In genomic region chr1:85900521-85901333, GRCm38 (mm10) we compare ENCODE assay signal across 9 mouse cellular contexts. TPM values are rescaled to one million over a fixed set of nuclear protein-coding genes. Genes with fewer than 3 reads are reported as not detected.
DNase-seq lines count a peak whose midpoint lies in the region; ATAC-seq and TF ChIP-seq lines count a peak whose summit lies in the region.
"Had no signal": no experiment of that assay in that cellular context is flagged by ENCODE, and none has a peak within 500 bp of the region (broad histone marks: within the 10 kb centered on the region; RNA-seq: fewer than 3 reads in every experiment).

No protein-coding gene starts in this region.

- peaks cover 30% of the 10 kb centered on the region for H3K36me3 ChIP-seq in kidney, embryonic 15.5 days
- no peaks in the 10 kb centered on the region for H3K36me3 ChIP-seq in kidney, adult 2 months (ENCODE audit: control insufficient read depth, insufficient read depth, low read length)
- H3K36me3 ChIP-seq in embryonic facial prominence, embryonic 12.5 days: peaks cover 28% of the 10 kb centered on the region
- H3K36me3 ChIP-seq in heart, embryonic 11.5 days (ENCODE audit: control insufficient read depth, insufficient read depth, low read length): peaks cover 21% of the 10 kb centered on the region
- peaks cover 24% of the 10 kb centered on the region for H3K36me3 ChIP-seq in midbrain, embryonic 16.5 days (ENCODE audit: control insufficient read depth, insufficient read depth, low read length)

- H3K4me1 ChIP-seq in kidney, embryonic 15.5 days: peaks cover 73% of the 10 kb centered on the region
- peaks cover 6% of the 10 kb centered on the region for H3K4me1 ChIP-seq in kidney, adult 2 months (ENCODE audit: control insufficient read depth, insufficient read depth, low read length)
- peaks cover 62% of the 10 kb centered on the region for H3K4me1 ChIP-seq in embryonic facial prominence, embryonic 12.5 days
- H3K4me1 ChIP-seq in heart, embryonic 11.5 days (ENCODE audit: control insufficient read depth, insufficient read depth, low read length): peaks cover 76% of the 10 kb centered on the region
- peaks cover 67% of the 10 kb centered on the region for H3K4me1 ChIP-seq in midbrain, embryonic 16.5 days (ENCODE audit: control insufficient read depth, insufficient read depth, low read length)

- no peak overlapping the region for H3K4me3 ChIP-seq in kidney, embryonic 15.5 days (replicated peaks)
- H3K4me3 ChIP-seq in kidney, adult 2 months (ENCODE audit: insufficient read depth, low read depth, low read length): no peak overlapping the region
- H3K4me3 ChIP-seq in embryonic facial prominence, embryonic 12.5 days: no peak overlapping the region
- H3K4me3 ChIP-seq in heart, embryonic 11.5 days (ENCODE audit: low read depth, low read length): no peak overlapping the region
- no peak overlapping the region for H3K4me3 ChIP-seq in midbrain, embryonic 16.5 days (ENCODE audit: low read depth, low read length)
- H3K4me3 ChIP-seq: liver, embryonic 13.5 days had no signal

- no peaks in the 10 kb centered on the region for H3K27me3 ChIP-seq in kidney, embryonic 15.5 days
- no peaks in the 10 kb centered on the region for H3K27me3 ChIP-seq in kidney, adult 2 months (replicated peaks; ENCODE audit: control insufficient read depth, insufficient read depth, low read length)
- H3K27me3 ChIP-seq in embryonic facial prominence, embryonic 12.5 days: no peaks in the 10 kb centered on the region
- no peaks in the 10 kb centered on the region for H3K27me3 ChIP-seq in heart, embryonic 11.5 days (ENCODE audit: control insufficient read depth, insufficient read depth, low read length)
- H3K27me3 ChIP-seq in midbrain, embryonic 16.5 days (ENCODE audit: control insufficient read depth, insufficient read depth, low read depth, low read length): no peaks in the 10 kb centered on the region
- H3K27me3 ChIP-seq: liver, embryonic 13.5 days had no signal

- H3K9ac ChIP-seq in kidney, embryonic 15.5 days: peak overlapping the region; percentile 30; the same call in 1 of the 2 replicates
- H3K9ac ChIP-seq in embryonic facial prominence, embryonic 12.5 days: no peak overlapping the region
- H3K9ac ChIP-seq in heart, embryonic 11.5 days (ENCODE audit: low read depth, low read length): no peak overlapping the region
- H3K9ac ChIP-seq in midbrain, embryonic 16.5 days (ENCODE audit: low read depth, low read length): peak overlapping the region; percentile 36; the same call in 1 of the 2 replicates
- H3K9ac ChIP-seq: liver, embryonic 13.5 days had no signal

- peak overlapping the region; percentile 34 for H3K27ac ChIP-seq in kidney, embryonic 15.5 days
- H3K27ac ChIP-seq in kidney, adult 2 months (ENCODE audit: insufficient read depth, low read depth, low read length): no peak overlapping the region
- H3K27ac ChIP-seq in embryonic facial prominence, embryonic 12.5 days: peak overlapping the region; percentile 31; the same call in 1 of the 2 replicates
- peak overlapping the region; percentile 47; the same call in 1 of the 2 replicates for H3K27ac ChIP-seq in heart, embryonic 11.5 days (ENCODE audit: low read depth, low read length)
- peak overlapping the region; percentile 44; the same call in 1 of the 2 replicates for H3K27ac ChIP-seq in midbrain, embryonic 16.5 days (ENCODE audit: low read length)
- H3K27ac ChIP-seq: liver, embryonic 13.5 days had no signal

- DNase-seq in kidney, adult 2 months: no peak
- no peak for DNase-seq in adrenal gland, postnatal 4 days (ENCODE audit: low spot score in 2 of 2)
- DNase-seq in spleen, postnatal 4 days (ENCODE audit: low spot score in 2 of 2): no peak
- DNase-seq: liver, embryonic 13.5 days had no signal

- no peak for TF ChIP-seq CTCF in kidney, adult 2 months (conservative IDR thresholded peaks at IDR 0.05; ENCODE audit: insufficient read depth, insufficient read length, low read depth, low read length)

- ATAC-seq in kidney, embryonic 15.5 days (replicated peaks; ENCODE audit: low FRiP score): no peak
- no peak for ATAC-seq in embryonic facial prominence, embryonic 12.5 days (ENCODE audit: insufficient number of reproducible peaks, insufficient read depth, low FRiP score, low TSS enrichment)
- ATAC-seq in heart, embryonic 11.5 days (replicated peaks; ENCODE audit: insufficient number of reproducible peaks, low FRiP score, low TSS enrichment): no peak
- ATAC-seq in midbrain, embryonic 16.5 days: no peak

- H3K9me3 ChIP-seq in kidney, embryonic 15.5 days (replicated peaks): no peaks in the 10 kb centered on the region
- H3K9me3 ChIP-seq in embryonic facial prominence, embryonic 12.5 days: no peaks in the 10 kb centered on the region
- no peaks in the 10 kb centered on the region for H3K9me3 ChIP-seq in heart, embryonic 11.5 days (replicated peaks; ENCODE audit: control insufficient read depth, low read length)
- no peaks in the 10 kb centered on the region for H3K9me3 ChIP-seq in midbrain, embryonic 16.5 days (replicated peaks; ENCODE audit: control insufficient read depth, low read length, poor library complexity, severe bottlenecking)
- H3K9me3 ChIP-seq: liver, embryonic 13.5 days had no signal

- 43% methylated on average over 7 of the region's 7 CpGs for WGBS in kidney, embryonic 15.5 days
- WGBS in kidney, adult 2 months: 46% methylated on average over 7 of the region's 7 CpGs
- 72% methylated on average over 7 of the region's 7 CpGs for WGBS in embryonic facial prominence, embryonic 12.5 days
- 43% methylated on average over 7 of the region's 7 CpGs for WGBS in heart, embryonic 11.5 days (ENCODE audit: insufficient replicate concordance)
- WGBS in midbrain, embryonic 16.5 days: 61% methylated on average over 7 of the region's 7 CpGs

- no peak overlapping the region for H3K4me2 ChIP-seq in kidney, embryonic 15.5 days
- no peak overlapping the region for H3K4me2 ChIP-seq in embryonic facial prominence, embryonic 12.5 days (replicated peaks)
- H3K4me2 ChIP-seq in heart, embryonic 11.5 days: peak overlapping the region; percentile 2
- peak overlapping the region; percentile 7; the same call in 1 of the 2 replicates for H3K4me2 ChIP-seq in midbrain, embryonic 16.5 days (ENCODE audit: low read length)
- H3K4me2 ChIP-seq: liver, embryonic 13.5 days had no signal

- no peak for TF ChIP-seq POLR2A in kidney, adult 2 months (IDR thresholded peaks at IDR 0.05; ENCODE audit: low read depth, low read length)

RNA-seq across cellular contexts. Expression of gene Itm2c, which starts 6.6 kb away (rescaled TPM):
- polyA plus RNA-seq in kidney, embryonic 15.5 days (2015; fragmentation: Nextera tagmentation; extraction: Ambion mirVana): 220 and 231 TPM in 2 replicates
- 166 and 198 TPM in 2 replicates for polyA plus RNA-seq in kidney, adult 2 months (2012; rRNA removed)
- polyA plus RNA-seq in embryonic facial prominence, embryonic 12.5 days (2016; fragmentation: Nextera tagmentation; extraction: Ambion mirVana): 252 and 258 TPM in 2 replicates
- 146 and 150 TPM in 2 replicates for polyA plus RNA-seq in heart, embryonic 11.5 days (2014; fragmentation: Nextera tagmentation; extraction: Ambion mirVana)
- 249 and 258 TPM in 2 replicates for polyA plus RNA-seq in midbrain, embryonic 16.5 days (2015; fragmentation: Nextera tagmentation; extraction: Ambion mirVana)
- 100 to 1,000 TPM; 412 to 422 TPM for total RNA-seq in adrenal gland, postnatal 4 days (2021)

RNA-seq across cellular contexts. Expression of gene 4933407L21Rik, which starts 27.6 kb away (rescaled TPM):
- 1.5 and 1.8 TPM in 2 replicates for polyA plus RNA-seq in kidney, embryonic 15.5 days (2015; fragmentation: Nextera tagmentation; extraction: Ambion mirVana)
- 0.06 and 0.12 TPM in 2 replicates for polyA plus RNA-seq in kidney, adult 2 months (2012; rRNA removed)
- 0.22 and 0.29 TPM in 2 replicates for polyA plus RNA-seq in embryonic facial prominence, embryonic 12.5 days (2016; fragmentation: Nextera tagmentation; extraction: Ambion mirVana)
- polyA plus RNA-seq in heart, embryonic 11.5 days (2014; fragmentation: Nextera tagmentation; extraction: Ambion mirVana): not detected in 2 replicates
- 10.1 and 10.5 TPM in 2 replicates for polyA plus RNA-seq in midbrain, embryonic 16.5 days (2015; fragmentation: Nextera tagmentation; extraction: Ambion mirVana)
- total RNA-seq in adrenal gland, postnatal 4 days (2021): 1 to 10 TPM in 1 of 2 experiments, under 1 TPM in 1; 0.45 to 1.1 TPM
- total RNA-seq: heart, postnatal 14 days had no signal
- polyA plus RNA-seq: liver, embryonic 13.5 days had no signal

Comparison
In these comparisons a context has a peak if more than half of its experiments do, and no peak if none do; other contexts are left out.
1. H3K4me2 ChIP-seq: peak in heart, embryonic 11.5 days (single experiment) and midbrain, embryonic 16.5 days (single experiment); none in kidney, embryonic 15.5 days (single experiment) and embryonic facial prominence, embryonic 12.5 days (single experiment).
2. H3K9ac ChIP-seq: peak in kidney, embryonic 15.5 days (single experiment) and midbrain, embryonic 16.5 days (single experiment); none in embryonic facial prominence, embryonic 12.5 days (single experiment) and heart, embryonic 11.5 days (single experiment).